Mouse (Mus musculus) olfactory bulb, adult 2 months (tissue): ENCODE measurements around the gene Bmpr1a. TPM values are rescaled to one million over a fixed set of nuclear protein-coding genes. Genes with fewer than 3 reads are reported as not detected.
"Not testable (repeated sequence)": the region's sequence is repeated elsewhere in the genome, so short reads cannot be mapped to it uniquely, and the experiment has no call there.

Experiments used
- H3K27ac ChIP-seq: fragments of 200-500 bp; 2 replicates; pipeline ENCODE4 v1.5.1; 2012; ENCODE audit warnings: low read depth, low read length; ENCODE audit not compliant: insufficient read depth
- H3K4me1 ChIP-seq: fragments of 200-500 bp; 2 replicates; pipeline ENCODE4 v1.6.1; 2012; ENCODE audit warnings: low read length; ENCODE audit not compliant: control insufficient read depth, insufficient read depth
- H3K4me3 ChIP-seq: fragments of 200-500 bp; 2 replicates; pipeline ENCODE4 v1.5.1; 2012; ENCODE audit warnings: mild to moderate bottlenecking, low read depth, low read length, moderate library complexity; ENCODE audit not compliant: insufficient read depth
- CTCF ChIP-seq: fragments of 200-500 bp; IDR thresholded peaks from 2 replicates; pipeline ENCODE4 v1.5.1; 2012; ENCODE audit warnings: low read depth, mild to moderate bottlenecking, low read length, moderate library complexity; ENCODE audit not compliant: insufficient read depth
- POLR2A ChIP-seq: fragments of 200-500 bp; IDR thresholded peaks from 2 replicates; pipeline ENCODE4 v1.6.1; 2012; ENCODE audit warnings: mild to moderate bottlenecking, low read depth, low read length, moderate library complexity; ENCODE audit not compliant: insufficient read depth
- WGBS: fragments of 180-500 bp; shearing (Covaris S2); methylation state at CpG from one replicate; pipeline ENCODE4 v1.1.7; 2018; 5-methylcytosine and 5-hydroxymethylcytosine counted together
- polyA plus RNA-seq: library from polyadenylated mRNA; stranded (reverse); fragments of >200 nt; gene quantifications from 2 replicates; pipeline ENCODE4 v1.2.4, GENCODE M21; 2012; ENCODE audit warnings: low replicate concordance; ENCODE audit not compliant: missing spikeins, insufficient read depth, insufficient read length

The Bmpr1a gene
- polyA plus RNA-seq, 1 experiment: not detected

DNA sequence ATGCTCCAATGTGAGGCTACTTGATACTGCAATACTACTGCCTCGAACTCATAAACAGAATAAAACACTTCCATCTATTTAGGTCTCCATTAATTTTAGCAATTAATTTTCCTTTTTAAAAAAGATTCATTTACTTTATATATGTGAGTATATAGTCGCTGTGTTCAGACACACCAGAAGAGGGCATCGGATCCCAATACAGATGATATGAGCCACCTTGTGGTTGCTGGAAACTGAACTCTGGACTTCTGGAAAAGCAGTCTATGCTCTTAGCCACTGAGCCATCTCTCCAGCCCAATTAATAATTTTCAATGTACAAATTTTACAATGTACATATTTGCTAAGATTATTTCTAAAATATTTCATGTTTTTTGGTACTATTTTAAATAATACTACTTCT lies 74.9 kb downstream of the Bmpr1a start:
- TF ChIP-seq POLR2A (no peak), CTCF (no peak)
- no peak overlapping the region for H3K27ac ChIP-seq
- 95% methylated on average over 3 of the region's 3 CpGs for WGBS
- H3K4me3 ChIP-seq: no peak overlapping the region
- no peaks in the 10 kb centered on the region for H3K4me1 ChIP-seq

DNA sequence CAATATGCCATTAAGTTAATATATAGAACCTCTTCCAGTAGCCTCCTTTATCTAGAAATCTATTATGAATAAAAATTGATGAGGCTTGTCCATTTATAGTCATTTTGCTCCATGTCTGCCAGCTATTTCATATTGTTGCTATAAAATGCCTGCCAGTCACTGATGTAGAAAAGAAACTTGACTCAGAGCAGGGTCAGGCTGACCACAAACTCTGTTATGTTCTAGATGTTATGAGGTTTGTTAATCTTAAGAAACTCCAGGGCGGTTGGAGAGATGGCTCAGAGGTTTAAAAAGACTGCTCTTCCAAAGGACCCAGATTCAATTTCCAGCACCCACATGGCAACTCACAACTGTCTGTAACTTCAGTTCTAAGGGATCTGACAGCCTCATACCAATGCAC lies 82.1 kb downstream of the Bmpr1a start:
- WGBS: 94% methylated on average over 1 of the region's 1 CpGs
- Histone ChIP-seq H3K27ac (no peak overlapping the region), H3K4me3 (no peak overlapping the region), H3K4me1 (no peaks in the 10 kb centered on the region)
- TF ChIP-seq POLR2A: no peak
- no peak for TF ChIP-seq CTCF

DNA sequence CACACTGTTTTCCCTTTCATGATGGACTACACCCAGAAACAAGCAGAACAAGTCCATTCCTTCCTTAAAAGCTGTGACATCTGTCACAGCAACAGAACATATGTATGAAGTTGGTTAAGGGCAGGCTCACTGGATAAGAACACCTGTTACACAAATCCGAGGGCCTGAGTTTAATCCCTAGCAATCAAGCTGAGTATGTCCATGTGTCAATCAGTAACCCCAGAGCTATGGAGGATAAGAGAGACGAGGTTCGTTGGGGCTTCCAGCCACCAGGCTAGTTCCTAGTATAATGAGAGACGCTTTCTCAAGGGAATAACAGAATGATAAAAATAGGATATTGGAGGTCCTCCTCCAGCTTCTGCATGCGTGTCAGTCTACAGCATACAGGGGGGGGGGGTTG lies 85.6 kb downstream of the Bmpr1a start:
- 88% methylated on average over 5 of the region's 5 CpGs for WGBS
- Histone ChIP-seq H3K4me1 (no peaks in the 10 kb centered on the region), H3K4me3 (no peak overlapping the region), H3K27ac (no peak overlapping the region)
- TF ChIP-seq CTCF: no peak
- TF ChIP-seq POLR2A: no peak

DNA sequence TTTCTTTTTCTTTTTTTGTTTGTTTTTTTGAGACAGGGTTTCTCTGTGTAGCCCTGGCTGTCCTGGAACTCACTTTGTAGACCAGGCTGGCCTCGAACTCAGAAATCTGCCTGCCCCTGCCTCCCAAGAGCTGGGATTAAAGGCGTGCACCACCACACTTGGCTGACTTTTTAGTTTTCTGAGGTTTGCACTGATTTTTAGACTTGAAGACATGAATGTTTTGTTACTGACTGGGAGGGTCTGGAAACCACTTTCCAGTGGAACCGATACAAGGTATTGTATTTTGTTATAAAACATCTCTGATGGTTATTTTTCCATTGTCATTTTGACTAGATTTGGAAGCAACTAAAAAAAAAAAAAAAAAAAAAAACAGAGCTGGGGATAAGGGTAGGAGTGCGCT lies 86.2 kb downstream of the Bmpr1a start:
- WGBS: 97% methylated on average over 4 of the region's 4 CpGs
- H3K4me1 ChIP-seq, H3K4me3 ChIP-seq, H3K27ac ChIP-seq: not testable (repeated sequence)

DNA sequence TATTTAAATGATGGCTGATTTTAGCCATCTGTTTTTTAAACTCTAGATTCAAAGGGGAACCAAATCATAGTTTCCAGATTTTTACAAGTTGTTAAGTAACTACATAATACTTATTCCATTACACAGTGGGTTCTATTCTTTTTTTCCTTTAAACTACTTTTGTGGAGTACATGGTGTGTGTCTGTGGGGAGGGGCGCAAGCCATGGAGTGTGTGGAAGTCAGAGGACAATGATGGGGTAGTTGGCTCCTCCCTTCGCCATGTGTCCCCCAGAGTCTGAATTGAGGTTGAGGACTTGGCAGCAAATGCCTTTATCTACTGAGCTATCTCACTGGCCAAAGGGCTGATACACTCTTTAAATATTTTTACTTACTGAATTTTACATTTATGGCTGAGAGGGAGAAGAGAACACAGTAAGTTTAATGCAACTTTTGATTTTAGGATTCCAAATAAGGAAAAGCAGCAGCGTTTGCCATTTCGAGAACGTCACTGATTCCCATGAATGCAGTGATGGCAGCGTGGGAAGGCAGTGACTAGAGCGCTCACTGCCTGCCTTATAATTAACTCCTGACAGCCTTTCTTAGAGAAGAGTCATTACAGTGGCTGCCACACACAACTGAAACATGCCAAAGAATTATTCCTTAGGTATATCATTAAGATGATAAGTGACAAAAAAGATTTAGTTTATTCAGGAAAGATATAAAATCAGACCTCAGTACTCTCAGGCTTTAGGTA lies 90.8 kb downstream of the Bmpr1a start:
- TF ChIP-seq POLR2A (no peak), CTCF (no peak)
- peaks cover 2% of the 10 kb centered on the region for H3K4me1 ChIP-seq

DNA sequence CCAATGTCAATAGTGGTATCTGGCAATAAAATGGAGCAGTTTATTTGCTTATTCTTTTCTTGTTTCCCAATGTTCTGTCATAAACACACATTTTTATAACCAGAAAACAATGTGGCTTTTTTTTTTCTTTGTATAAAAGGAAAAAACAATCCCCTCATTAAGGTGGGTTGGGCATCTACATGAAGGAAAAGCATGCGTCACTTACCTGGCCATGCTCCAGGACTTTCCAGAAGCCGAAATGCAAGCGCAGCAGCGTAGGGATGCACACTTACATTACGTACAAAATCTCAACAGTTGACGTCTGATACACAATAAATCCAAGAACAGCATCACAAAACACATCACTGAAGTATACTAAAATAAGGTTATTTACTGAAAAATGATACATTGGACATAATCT lies 92.4 kb downstream of the Bmpr1a start:
- 91% methylated on average over 6 of the region's 6 CpGs for WGBS
- Histone ChIP-seq H3K27ac (no peak overlapping the region), H3K4me1 (peaks cover 2% of the 10 kb centered on the region), H3K4me3 (no peak overlapping the region)
- TF ChIP-seq CTCF: no peak
- TF ChIP-seq POLR2A: no peak

More for the DNA sequence above, 90.8 kb downstream of the Bmpr1a start:
- Histone ChIP-seq H3K4me3 (no peak overlapping the region), H3K27ac (peak overlapping the region; percentile 31; the same call in 1 of the 2 replicates)
- WGBS: 36% methylated on average over 7 of the region's 7 CpGs

DNA sequence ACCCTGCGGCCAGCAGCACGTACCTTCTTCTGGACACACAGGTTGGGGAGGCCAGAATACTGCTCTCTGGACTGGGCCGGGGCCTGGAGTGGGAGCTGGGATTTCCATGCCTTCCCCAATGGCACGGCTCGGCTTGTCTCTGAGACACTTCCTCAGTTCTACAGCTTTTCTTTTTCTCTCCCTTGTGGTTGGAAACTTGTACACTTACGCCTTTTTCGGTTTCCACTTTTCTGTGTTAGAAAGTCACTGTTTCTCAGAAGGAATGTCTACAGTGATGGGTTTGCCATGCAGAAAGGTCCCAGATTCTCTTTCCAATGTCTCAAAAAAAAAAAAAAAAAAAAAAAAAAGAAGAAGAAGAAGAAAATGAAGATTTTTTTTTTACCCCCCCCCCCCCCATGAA lies 99.7 kb downstream of the Bmpr1a start:
- H3K4me3 ChIP-seq: no peak overlapping the region
- H3K27ac ChIP-seq: no peak overlapping the region
- no peaks in the 10 kb centered on the region for H3K4me1 ChIP-seq
- no peak for TF ChIP-seq POLR2A
- no peak for TF ChIP-seq CTCF
- 96% methylated on average over 7 of the region's 7 CpGs for WGBS

DNA sequence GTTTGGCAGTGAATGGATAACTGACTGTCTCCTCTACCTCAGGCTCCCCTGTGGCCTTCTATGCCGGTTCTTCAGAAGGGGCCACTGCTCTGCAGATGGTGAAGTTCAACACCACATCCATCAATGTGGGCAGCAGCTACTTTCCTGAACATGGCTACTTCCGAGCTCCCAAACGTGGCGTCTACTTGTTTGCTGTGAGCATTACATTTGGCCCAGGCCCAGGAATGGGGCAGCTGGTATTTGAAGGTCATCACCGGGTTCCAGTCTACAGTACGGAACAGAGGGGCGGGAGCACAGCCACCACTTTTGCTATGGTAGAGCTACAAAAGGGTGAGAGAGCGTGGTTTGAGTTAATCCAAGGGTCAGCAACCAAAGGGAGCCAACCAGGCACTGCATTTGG lies 100.3 kb downstream of the Bmpr1a start:
- WGBS: 80% methylated on average over 8 of the region's 8 CpGs
- H3K4me3 ChIP-seq: no peak overlapping the region
- H3K27ac ChIP-seq: no peak overlapping the region
- no peaks in the 10 kb centered on the region for H3K4me1 ChIP-seq
- TF ChIP-seq POLR2A: no peak
- no peak for TF ChIP-seq CTCF

DNA sequence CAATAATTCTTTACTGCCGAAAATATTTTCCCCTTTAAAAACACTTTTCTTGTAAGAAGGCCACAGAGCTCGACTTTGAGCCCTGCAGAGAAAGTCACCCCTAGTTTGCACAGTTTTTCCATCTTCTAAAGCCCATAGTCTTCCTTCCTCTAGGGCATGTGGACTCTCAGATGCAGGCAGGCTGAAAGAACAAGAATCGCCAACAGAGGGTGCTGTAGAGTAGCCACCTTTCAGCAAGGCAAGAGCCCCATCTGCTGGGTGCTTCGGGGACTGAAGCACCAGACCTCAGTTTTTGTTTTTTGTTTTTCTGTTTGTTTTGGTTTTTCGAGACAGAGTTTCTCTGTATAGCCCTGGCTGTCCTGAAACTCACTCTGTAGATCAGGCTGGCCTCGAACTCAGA lies 102.0 kb downstream of the Bmpr1a start:
- H3K4me3 ChIP-seq: no peak overlapping the region
- 43% methylated on average over 6 of the region's 6 CpGs for WGBS
- no peaks in the 10 kb centered on the region for H3K4me1 ChIP-seq
- TF ChIP-seq CTCF (peak; percentile 98), POLR2A (no peak)
- H3K27ac ChIP-seq: no peak overlapping the region

DNA sequence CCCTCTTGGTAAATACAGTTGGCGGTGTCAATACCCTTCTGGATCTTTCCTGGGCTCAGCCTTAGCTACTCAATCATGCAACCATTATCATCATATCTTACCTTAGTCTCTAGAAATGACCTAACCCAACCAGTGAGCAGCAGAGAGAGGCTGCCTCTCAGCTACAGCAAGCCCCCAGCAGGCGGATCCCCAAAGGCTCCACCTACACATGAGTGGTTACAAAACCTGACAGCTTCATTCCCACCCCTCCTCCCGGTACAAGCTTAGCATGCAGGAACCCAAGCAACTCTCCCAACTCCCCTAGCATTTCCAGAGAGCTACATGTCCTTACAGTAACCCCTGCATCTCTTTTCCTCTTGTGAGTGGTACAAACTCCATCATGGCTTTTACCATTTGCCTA lies 103.1 kb downstream of the Bmpr1a start:
- no peak overlapping the region for H3K27ac ChIP-seq
- 72% methylated on average over 3 of the region's 3 CpGs for WGBS
- H3K4me1 ChIP-seq: no peaks in the 10 kb centered on the region
- TF ChIP-seq CTCF (no peak), POLR2A (no peak)
- H3K4me3 ChIP-seq: no peak overlapping the region
